Mouse (Mus musculus) heart, postnatal 36 days (tissue): ENCODE measurements at regions not wholly inside any gene's neighbourhood (a gene's known extent, or its start where the extent isn't known, plus 50 kb on each side); places are given as distances from the start of the nearest gene placed in this dataset.

ENCODE experiments used
- DNase-seq, 2 experiments: peaks; one replicate each; pipeline ENCODE4 v3.0.0; 2021 to 2022
- intact Hi-C: fragments of 180-260 bp; cut with DNase I; formaldehyde crosslinking; loops from one replicate; pipeline ENCODE4 v1.15.1; 2025

- intact Hi-C loops, result no loop called here
- no peak for DNase-seq
Observed at GRCm38 (mm10) chr17:27322891-27323509, 118.7 kb upstream of the Lemd2 start.

- intact Hi-C loops, result no loop called here
- DNase-seq, result no peak
Observed at GRCm38 (mm10) chr17:27318969-27319695, 114.9 kb upstream of the Lemd2 start.

- intact Hi-C loops, result no loop called here
Observed at GRCm38 (mm10) chr17:27317576-27318277, 113.5 kb upstream of the Lemd2 start.

GRCm38 (mm10) chr17:27316711-27317575 is 112.7 kb upstream of the Lemd2 start:
- DNase-seq, result peak in 1 of 2 experiments; percentile 18
- intact Hi-C loops, result no loop called here

More at GRCm38 (mm10) chr17:27317576-27318277, 113.5 kb upstream of the Lemd2 start:
- peak; percentile 65 to 77 for DNase-seq

- DNase-seq, result no peak
- intact Hi-C loops, result no loop called here
Observed at GRCm38 (mm10) chr17:27315947-27316628, 111.8 kb upstream of the Lemd2 start.

GRCm38 (mm10) chr17:27315428-27315827 is 111.2 kb upstream of the Lemd2 start:
- intact Hi-C loops, result no loop called here
- no peak for DNase-seq

- intact Hi-C loops, result no loop called here
- no peak for DNase-seq
Observed at GRCm38 (mm10) chr17:27314821-27315392, 110.6 kb upstream of the Lemd2 start.

- intact Hi-C loops, result no loop called here
Observed at GRCm38 (mm10) chr17:27308933-27309332, 104.7 kb upstream of the Lemd2 start.

GRCm38 (mm10) chr17:27304842-27305241 is 100.6 kb upstream of the Lemd2 start:
- intact Hi-C loops, result no loop called here
- DNase-seq, result no peak

More at GRCm38 (mm10) chr17:27308933-27309332, 104.7 kb upstream of the Lemd2 start:
- DNase-seq, result no peak

- DNase-seq, result no peak
- intact Hi-C loops, result no loop called here
Observed at GRCm38 (mm10) chr17:27303633-27304479, 99.6 kb upstream of the Lemd2 start.

GRCm38 (mm10) chr17:27303061-27303460 is 98.8 kb upstream of the Lemd2 start:
- no peak for DNase-seq
- intact Hi-C loops, result no loop called here

GRCm38 (mm10) chr17:27301376-27301775 is 97.1 kb upstream of the Lemd2 start:
- DNase-seq, result no peak
- intact Hi-C loops, result no loop called here

GRCm38 (mm10) chr17:27299297-27299696 is 95.0 kb upstream of the Lemd2 start:
- intact Hi-C loops, result no loop called here
- DNase-seq, result no peak

GRCm38 (mm10) chr17:27298351-27298750 is 94.1 kb upstream of the Lemd2 start:
- intact Hi-C loops, result no loop called here
- no peak for DNase-seq

- intact Hi-C loops, result no loop called here
- DNase-seq, result no peak
Observed at GRCm38 (mm10) chr17:27296156-27296555, 91.9 kb upstream of the Lemd2 start.

GRCm38 (mm10) chr17:27294208-27294604 is 89.9 kb upstream of the Lemd2 start:
- no peak for DNase-seq
- intact Hi-C loops, result no loop called here

- no peak for DNase-seq
- intact Hi-C loops, result no loop called here
Observed at GRCm38 (mm10) chr17:27293586-27294207, 89.4 kb upstream of the Lemd2 start.

GRCm38 (mm10) chr17:27291673-27292072 is 87.4 kb upstream of the Lemd2 start:
- no peak for DNase-seq
- intact Hi-C loops, result no loop called here
